Mouse (Mus musculus): ENCODE results near the gene Atg9b.

DNA sequence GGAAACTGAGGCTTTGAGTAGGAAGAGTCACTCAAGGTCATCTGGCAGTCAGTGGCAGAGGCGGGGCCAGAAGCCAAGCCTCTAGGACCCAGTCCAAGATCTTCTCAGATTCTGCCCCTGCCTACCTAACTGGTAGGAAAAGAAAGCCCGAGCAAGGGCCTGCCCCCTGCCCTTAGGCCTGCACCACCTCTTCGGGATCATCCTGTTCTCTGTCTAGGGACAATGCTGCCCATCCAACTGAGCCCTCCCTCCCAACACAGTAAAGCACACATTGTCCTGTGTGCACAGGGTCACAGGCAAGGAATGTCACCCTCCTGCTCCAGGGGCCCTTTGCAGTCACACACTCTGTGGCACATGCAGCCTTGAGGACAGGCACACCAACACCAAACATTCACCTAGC is 41.9 kb downstream of the Atg9b start:
- TF ChIP-seq GATA1 (IDR thresholded peaks at IDR 0.05; ENCODE audit: borderline replicate concordance, low read length): no peak
- TF ChIP-seq FLI1 (IDR thresholded peaks at IDR 0.05; ENCODE audit: low read length): no peak
